Mouse (Mus musculus) midbrain, embryonic 16.5 days (tissue): ENCODE measurements at regions not wholly inside any gene's neighbourhood (a gene's known extent, or its start where the extent isn't known, plus 50 kb on each side); places are given as distances from the start of the nearest gene placed in this dataset.

Source experiments
- ATAC-seq: fragments of 200-750 bp; cut with Nextera tagmentation; 2 replicates; pipeline ENCODE4 v1.8.0; 2017; ENCODE audit warnings: moderate TSS enrichment
- H3K27ac ChIP-seq: fragments of 300-500 bp; sonication (generic); 2 replicates; pipeline ENCODE4 v1.5.1; 2014; ENCODE audit warnings: mild to moderate bottlenecking, low read length, mixed read lengths
- H3K27me3 ChIP-seq: fragments of 300-500 bp; sonication (generic); 2 replicates; pipeline ENCODE4 v1.6.1; 2014; ENCODE audit warnings: low read depth, low read length, mixed read lengths; ENCODE audit not compliant: control insufficient read depth, insufficient read depth
- H3K36me3 ChIP-seq: fragments of 300-500 bp; sonication (generic); 2 replicates; pipeline ENCODE4 v1.6.1; 2014; ENCODE audit warnings: mild to moderate bottlenecking, low read length, moderate library complexity, mixed read lengths; ENCODE audit not compliant: control insufficient read depth, insufficient read depth
- H3K4me1 ChIP-seq: fragments of 300-500 bp; sonication (generic); 2 replicates; pipeline ENCODE4 v1.6.1; 2014; ENCODE audit warnings: mild to moderate bottlenecking, low read length, mixed read lengths; ENCODE audit not compliant: control insufficient read depth, insufficient read depth
- H3K4me2 ChIP-seq: fragments of 300-500 bp; sonication (generic); 2 replicates; pipeline ENCODE4 v1.6.1; 2014; ENCODE audit warnings: mild to moderate bottlenecking, low read length, mixed read lengths
- H3K4me3 ChIP-seq: fragments of 300-500 bp; sonication (generic); 2 replicates; pipeline ENCODE4 v1.5.1; 2014; ENCODE audit warnings: low read depth, mild to moderate bottlenecking, low read length, moderate library complexity, mixed read lengths
- H3K9ac ChIP-seq: fragments of 300-500 bp; sonication (generic); 2 replicates; pipeline ENCODE4 v1.6.1; 2014; ENCODE audit warnings: low read depth, low read length, mixed read lengths
- H3K9me3 ChIP-seq: fragments of 300-500 bp; sonication (generic); replicated peaks from 2 replicates; pipeline ENCODE4 v1.6.1; 2014; ENCODE audit warnings: mild to moderate bottlenecking, low read length, mixed read lengths; ENCODE audit not compliant: control insufficient read depth, poor library complexity, severe bottlenecking
- WGBS: fragments of 180-500 bp; shearing (Covaris S2); extraction: QIAGEN DNeasy Blood & Tissue Kit; methylation state at CpG from one replicate; pipeline ENCODE4 v1.1.7; 2014; 5-methylcytosine and 5-hydroxymethylcytosine counted together

DNA sequence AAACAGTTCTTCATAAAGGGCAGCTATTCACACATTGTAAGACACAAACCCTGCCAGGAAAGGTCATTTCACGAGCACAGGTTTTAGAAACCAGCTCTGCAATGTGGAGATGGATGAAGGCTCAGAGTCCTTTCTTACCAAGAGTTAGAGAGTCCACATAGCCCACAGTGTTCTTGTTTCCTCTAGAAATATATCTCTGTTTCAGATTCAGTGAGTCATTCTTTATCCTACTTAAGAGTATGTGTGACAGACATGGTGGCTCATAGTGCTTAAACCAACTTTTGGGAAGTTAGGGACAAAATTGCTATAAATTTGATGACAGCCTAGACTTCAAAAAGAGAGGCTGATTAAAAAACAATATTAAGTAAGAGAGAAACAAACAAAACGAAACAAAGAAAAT lies 514.9 kb upstream of the Zfp804a start:
- Histone ChIP-seq H3K4me1 (no peaks in the 10 kb centered on the region), H3K27me3 (no peaks in the 10 kb centered on the region), H3K27ac (no peak overlapping the region), H3K4me3 (no peak overlapping the region), H3K36me3 (no peaks in the 10 kb centered on the region), H3K9me3 (no peaks in the 10 kb centered on the region), H3K9ac (no peak overlapping the region), H3K4me2 (no peak overlapping the region)
- 78% methylated on average over 2 of the region's 2 CpGs for WGBS
- ATAC-seq = no peak

DNA sequence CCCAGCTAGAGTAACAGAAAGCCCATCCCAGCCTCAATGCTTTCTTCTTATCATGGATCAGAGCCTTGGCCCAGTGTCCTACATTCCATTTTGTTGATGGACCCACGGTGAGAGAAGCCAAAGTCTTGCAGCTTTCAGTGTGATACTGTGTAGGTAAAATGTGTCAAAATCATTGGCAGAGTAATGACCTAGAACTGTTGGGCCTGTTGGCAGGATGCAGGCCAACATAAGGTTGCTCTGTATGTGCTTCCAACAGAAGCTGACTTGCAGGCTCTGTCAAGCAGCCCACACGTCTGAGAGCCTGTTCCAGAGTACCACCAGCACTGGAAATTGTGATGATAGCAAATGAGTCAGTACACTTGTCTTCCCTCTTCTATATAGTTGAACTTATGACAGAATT lies 503.9 kb upstream of the Zfp804a start:
- H3K9me3 ChIP-seq = no peaks in the 10 kb centered on the region
- 95% methylated on average over 2 of the region's 2 CpGs for WGBS
- no peak overlapping the region for H3K9ac ChIP-seq
- no peaks in the 10 kb centered on the region for H3K27me3 ChIP-seq
- H3K4me2 ChIP-seq = no peak overlapping the region
- H3K4me3 ChIP-seq = no peak overlapping the region
- no peaks in the 10 kb centered on the region for H3K36me3 ChIP-seq
- no peaks in the 10 kb centered on the region for H3K4me1 ChIP-seq
- no peak for ATAC-seq
- no peak overlapping the region for H3K27ac ChIP-seq

DNA sequence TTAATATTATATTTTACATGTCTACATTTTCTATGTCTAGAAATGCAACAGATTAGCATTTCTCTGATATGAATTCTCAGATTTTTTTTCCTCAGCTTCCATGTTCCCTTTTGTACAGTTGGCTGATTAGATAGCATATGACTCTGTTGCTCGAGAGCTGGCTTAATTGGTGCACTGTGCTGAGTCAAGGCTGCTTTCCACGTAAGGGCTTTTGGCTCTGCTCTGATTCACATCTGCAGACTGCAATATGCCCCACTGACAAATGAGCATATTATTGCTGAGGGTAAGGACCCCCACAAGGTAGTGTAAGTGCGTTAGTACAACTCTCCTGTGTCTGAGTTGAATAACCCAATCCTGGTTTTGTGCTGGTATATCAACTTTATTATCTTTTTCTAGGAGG lies 470.9 kb upstream of the Zfp804a start:
- no peak for ATAC-seq
- WGBS = 68% methylated on average over 3 of the region's 3 CpGs
- no peak overlapping the region for H3K4me2 ChIP-seq

More for the DNA sequence above, 470.9 kb upstream of the Zfp804a start:
- H3K36me3 ChIP-seq = no peaks in the 10 kb centered on the region
- H3K27ac ChIP-seq = no peak overlapping the region
- no peaks in the 10 kb centered on the region for H3K9me3 ChIP-seq
- no peaks in the 10 kb centered on the region for H3K4me1 ChIP-seq
- H3K9ac ChIP-seq = no peak overlapping the region
- H3K4me3 ChIP-seq = no peak overlapping the region
- H3K27me3 ChIP-seq = no peaks in the 10 kb centered on the region
